Mouse (Mus musculus): ENCODE measurements around the gene Camta1. TPM values are rescaled to one million over a fixed set of nuclear protein-coding genes. Genes with fewer than 3 reads are reported as not detected.

Camta1 gene
- polyA plus RNA-seq, 1 experiment from 2014 or later = 140 TPM

DNA sequence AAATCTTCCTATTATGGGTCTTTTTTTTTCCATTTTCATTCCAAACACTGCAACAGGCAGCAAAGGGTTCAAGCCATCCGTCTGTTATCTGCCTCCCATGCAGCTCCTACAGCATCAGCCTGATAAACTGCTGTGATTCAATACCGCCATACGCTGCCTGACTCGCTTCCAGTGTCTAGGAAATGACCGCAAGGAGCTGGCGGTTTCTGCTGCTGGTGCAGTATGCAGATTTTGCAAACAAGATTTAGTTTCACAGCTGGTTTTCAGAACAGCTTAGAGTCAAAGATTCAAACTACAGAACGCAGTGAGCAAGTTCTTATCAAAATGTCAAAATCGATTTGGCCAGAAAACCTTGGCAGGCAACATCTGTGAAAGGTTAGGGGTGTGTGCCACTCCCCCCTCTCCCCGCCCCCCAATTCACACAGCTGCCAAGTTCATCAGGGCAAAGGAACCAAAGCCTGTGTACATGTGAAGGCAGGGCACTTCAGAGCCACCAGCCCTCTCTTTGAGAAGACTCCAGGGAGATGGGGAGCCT, 325.7 kb downstream of the Camta1 start:
- ATAC-seq (replicated peaks; ENCODE audit: low FRiP score) (no peak), DNase-seq (ENCODE audit: low spot score) (no peak)
- Histone ChIP-seq H3K27ac (ENCODE audit: low read depth, low read length) (no peak overlapping the region), H3K4me1 (replicated peaks; ENCODE audit: control insufficient read depth, insufficient read depth, low read length) (no peaks in the 10 kb centered on the region), H3K36me3 (ENCODE audit: control insufficient read depth, insufficient read depth, low read length) (no peaks in the 10 kb centered on the region), H3K4me2 (ENCODE audit: low read depth, low read length, severe bottlenecking) (no peak overlapping the region), H3K9me3 (ENCODE audit: control insufficient read depth, low read length) (no peaks in the 10 kb centered on the region), H3K27me3 (ENCODE audit: control insufficient read depth, insufficient read depth, low read length) (no peaks in the 10 kb centered on the region), H3K9ac (ENCODE audit: low read length) (no peak overlapping the region), H3K4me3 (ENCODE audit: low read depth, low read length) (no peak overlapping the region)
- WGBS = 71% methylated on average over 9 of the region's 9 CpGs

DNA sequence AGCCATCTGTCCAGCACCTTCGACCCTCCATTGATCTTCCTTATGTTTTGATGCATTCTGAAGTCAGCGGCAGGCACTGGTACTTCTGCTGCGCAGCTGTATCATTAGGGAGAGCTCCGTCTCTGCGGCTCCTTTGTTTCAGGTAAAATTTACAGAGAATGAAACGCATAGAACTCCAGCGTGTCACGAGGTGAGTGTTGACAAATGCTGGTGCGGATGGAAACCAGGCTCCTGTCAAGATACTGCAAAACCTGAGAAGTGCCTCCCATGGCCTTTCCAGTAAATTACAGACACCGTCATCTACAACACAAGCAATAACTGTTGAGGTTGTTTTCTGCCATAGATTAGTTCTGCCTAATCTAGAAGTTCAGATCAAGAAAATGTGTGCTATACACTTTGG, 328.2 kb downstream of the Camta1 start:
- DNase-seq (ENCODE audit: low spot score) = no peak
- Histone ChIP-seq H3K9ac (ENCODE audit: low read length) (no peak overlapping the region), H3K36me3 (ENCODE audit: control insufficient read depth, insufficient read depth, low read length) (no peaks in the 10 kb centered on the region), H3K9me3 (ENCODE audit: control insufficient read depth, low read length) (no peaks in the 10 kb centered on the region), H3K27me3 (ENCODE audit: control insufficient read depth, insufficient read depth, low read length) (no peaks in the 10 kb centered on the region), H3K4me2 (ENCODE audit: low read depth, low read length, severe bottlenecking) (no peak overlapping the region), H3K27ac (ENCODE audit: low read depth, low read length) (no peak overlapping the region), H3K4me1 (replicated peaks; ENCODE audit: control insufficient read depth, insufficient read depth, low read length) (no peaks in the 10 kb centered on the region), H3K4me3 (ENCODE audit: low read depth, low read length) (no peak overlapping the region)
- no peak for ATAC-seq (replicated peaks; ENCODE audit: low FRiP score)
- 85% methylated on average over 10 of the region's 10 CpGs for WGBS

DNA sequence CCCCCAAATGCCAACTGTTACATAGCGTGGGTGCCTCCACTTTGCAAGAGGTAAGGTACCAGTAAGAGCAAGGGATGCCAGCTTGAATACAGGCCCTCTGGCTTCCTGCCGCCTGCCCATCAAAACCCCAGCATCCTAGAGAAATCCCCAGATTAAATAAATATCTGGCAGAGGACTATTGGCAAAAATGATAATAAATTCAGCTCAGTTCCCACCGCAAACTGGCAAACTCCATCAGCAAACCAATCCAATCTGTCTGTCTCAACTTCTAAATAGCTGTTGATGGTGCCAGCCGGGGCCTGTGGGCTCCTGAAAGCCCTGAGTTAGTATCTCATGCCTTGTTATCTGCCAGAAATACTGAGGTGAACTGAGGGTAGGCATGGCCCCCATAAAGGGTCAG, 333.2 kb downstream of the Camta1 start:
- H3K36me3 ChIP-seq (ENCODE audit: control insufficient read depth, insufficient read depth, low read length) = no peaks in the 10 kb centered on the region
- 90% methylated on average over 4 of the region's 4 CpGs for WGBS
- DNase-seq (ENCODE audit: low spot score) = no peak
- no peak overlapping the region for H3K27ac ChIP-seq (ENCODE audit: low read depth, low read length)
- no peaks in the 10 kb centered on the region for H3K4me1 ChIP-seq (replicated peaks; ENCODE audit: control insufficient read depth, insufficient read depth, low read length)
- no peak overlapping the region for H3K4me2 ChIP-seq (ENCODE audit: low read depth, low read length, severe bottlenecking)
- H3K9ac ChIP-seq (ENCODE audit: low read length) = no peak overlapping the region
- H3K9me3 ChIP-seq (ENCODE audit: control insufficient read depth, low read length) = no peaks in the 10 kb centered on the region
- ATAC-seq (replicated peaks; ENCODE audit: low FRiP score) = no peak
- no peaks in the 10 kb centered on the region for H3K27me3 ChIP-seq (ENCODE audit: control insufficient read depth, insufficient read depth, low read length)
- no peak overlapping the region for H3K4me3 ChIP-seq (ENCODE audit: low read depth, low read length)

DNA sequence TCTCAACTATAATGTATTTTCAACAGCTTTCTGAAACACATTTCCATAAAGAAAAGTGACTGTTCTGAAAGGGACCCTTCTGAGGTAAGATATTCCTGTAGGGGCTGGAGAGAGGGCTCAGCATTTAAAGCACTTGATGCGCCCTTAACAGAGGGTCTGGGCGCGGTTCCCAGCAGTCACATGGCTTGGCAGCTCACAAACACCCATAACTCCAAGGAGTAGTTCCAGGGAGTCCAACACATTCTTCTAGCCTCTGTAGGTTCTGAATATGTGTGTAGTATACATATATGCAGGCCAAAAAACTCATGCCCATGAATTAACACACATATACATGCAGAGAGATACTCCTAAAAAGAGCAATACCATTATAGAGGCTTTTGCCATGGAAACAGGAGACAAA, 333.9 kb downstream of the Camta1 start:
- Histone ChIP-seq H3K27me3 (ENCODE audit: control insufficient read depth, insufficient read depth, low read length) (no peaks in the 10 kb centered on the region), H3K4me2 (ENCODE audit: low read depth, low read length, severe bottlenecking) (no peak overlapping the region), H3K27ac (ENCODE audit: low read depth, low read length) (no peak overlapping the region), H3K4me3 (ENCODE audit: low read depth, low read length) (no peak overlapping the region), H3K36me3 (ENCODE audit: control insufficient read depth, insufficient read depth, low read length) (no peaks in the 10 kb centered on the region), H3K9ac (ENCODE audit: low read length) (no peak overlapping the region), H3K9me3 (ENCODE audit: control insufficient read depth, low read length) (no peaks in the 10 kb centered on the region), H3K4me1 (replicated peaks; ENCODE audit: control insufficient read depth, insufficient read depth, low read length) (no peaks in the 10 kb centered on the region)
- WGBS = 97% methylated on average over 3 of the region's 3 CpGs
- ATAC-seq (replicated peaks; ENCODE audit: low FRiP score) = no peak
- no peak for DNase-seq (ENCODE audit: low spot score)

DNA sequence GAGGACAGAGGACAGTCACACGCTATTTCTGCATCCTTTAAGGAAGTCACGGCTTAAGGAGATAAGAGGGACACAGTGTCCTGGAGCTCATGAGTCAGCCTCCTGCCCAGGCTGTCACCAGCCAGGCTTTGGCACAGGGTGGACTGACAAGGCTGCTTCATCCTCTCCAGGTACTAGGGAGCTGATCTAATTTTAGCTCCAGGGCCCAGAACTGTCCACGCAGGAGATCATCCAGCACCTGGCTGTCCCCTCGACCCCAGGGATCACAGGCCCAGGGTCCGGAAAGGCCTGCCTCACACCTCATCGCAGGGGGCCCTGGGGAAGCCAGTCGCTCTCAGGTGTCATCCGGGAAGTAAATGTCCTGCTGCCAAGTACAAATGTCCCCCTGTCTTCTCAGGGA, 341.6 kb downstream of the Camta1 start:
- no peak for ATAC-seq (replicated peaks; ENCODE audit: low FRiP score)
- no peak overlapping the region for H3K27ac ChIP-seq (ENCODE audit: low read depth, low read length)
- WGBS = 25% methylated on average over 8 of the region's 8 CpGs

DNA sequence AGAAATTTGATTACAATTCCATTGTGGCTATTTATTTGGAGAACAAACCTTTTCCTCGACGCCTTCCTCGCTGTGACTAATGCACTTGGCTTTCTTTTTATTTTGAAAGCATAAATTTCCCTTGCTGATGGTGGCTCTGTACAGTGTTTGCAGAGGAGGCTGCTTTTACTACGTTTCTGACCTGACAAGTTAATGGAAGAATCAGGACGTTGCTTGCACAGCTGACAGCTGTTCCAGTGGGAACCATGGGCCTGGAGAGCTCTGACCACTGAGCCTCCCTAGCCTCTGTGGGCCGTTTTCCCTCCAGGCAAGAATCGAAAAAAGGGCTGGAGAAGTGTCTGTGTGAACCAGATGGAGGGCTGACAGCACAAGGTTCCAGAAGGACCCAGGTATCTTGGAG, 342.7 kb downstream of the Camta1 start:
- 86% methylated on average over 7 of the region's 7 CpGs for WGBS
- no peaks in the 10 kb centered on the region for H3K27me3 ChIP-seq (ENCODE audit: control insufficient read depth, insufficient read depth, low read length)
- H3K4me3 ChIP-seq (ENCODE audit: low read depth, low read length) = no peak overlapping the region

More for the DNA sequence above, 341.6 kb downstream of the Camta1 start:
- Histone ChIP-seq H3K4me1 (replicated peaks; ENCODE audit: control insufficient read depth, insufficient read depth, low read length) (no peaks in the 10 kb centered on the region), H3K27me3 (ENCODE audit: control insufficient read depth, insufficient read depth, low read length) (no peaks in the 10 kb centered on the region), H3K9ac (ENCODE audit: low read length) (no peak overlapping the region), H3K4me2 (ENCODE audit: low read depth, low read length, severe bottlenecking) (no peak overlapping the region), H3K9me3 (ENCODE audit: control insufficient read depth, low read length) (no peaks in the 10 kb centered on the region), H3K4me3 (ENCODE audit: low read depth, low read length) (no peak overlapping the region), H3K36me3 (ENCODE audit: control insufficient read depth, insufficient read depth, low read length) (no peaks in the 10 kb centered on the region)
- DNase-seq (ENCODE audit: low spot score) = no peak

DNA sequence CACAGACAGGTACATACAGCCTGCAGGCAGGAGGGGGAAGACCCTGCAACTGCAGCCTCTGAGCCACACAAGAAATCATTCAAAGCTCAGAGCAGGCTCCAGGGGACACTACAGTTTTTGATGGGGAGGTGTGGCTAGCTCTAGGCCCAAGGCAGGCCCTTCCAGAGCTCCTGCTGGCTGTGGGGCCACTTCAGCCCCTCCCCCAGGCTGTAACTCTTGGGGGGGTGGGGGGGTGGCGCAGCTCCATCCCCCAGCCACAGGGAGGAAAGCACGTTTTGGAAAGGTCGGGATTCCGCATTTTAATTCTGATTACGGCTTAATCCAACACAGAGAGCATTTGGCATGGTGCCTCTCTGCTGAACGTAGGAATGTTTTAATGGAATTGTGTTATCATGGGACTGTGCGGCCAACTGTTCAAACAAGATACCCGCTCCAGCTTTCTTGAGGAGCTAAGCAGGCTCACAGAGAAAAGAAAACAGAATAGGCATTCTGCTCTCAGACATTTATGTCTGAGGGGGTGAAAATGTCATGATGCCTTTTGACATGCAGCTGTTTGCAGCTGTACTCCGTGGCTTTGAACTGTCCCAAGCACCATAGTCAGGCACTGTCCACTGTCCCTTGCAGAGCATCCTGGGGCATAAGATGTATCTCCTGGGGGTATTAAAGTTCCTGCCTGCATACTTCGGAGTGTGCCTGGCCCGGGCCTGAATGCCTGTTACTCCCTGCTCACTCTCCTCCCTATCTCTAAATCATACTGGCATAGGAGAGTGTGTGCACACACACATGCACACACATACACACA, 344.5 kb downstream of the Camta1 start:
- 35% methylated on average over 11 of the region's 11 CpGs for WGBS
- ATAC-seq (replicated peaks; ENCODE audit: low FRiP score) (no peak), DNase-seq (ENCODE audit: low spot score) (no peak)
- H3K27ac ChIP-seq (ENCODE audit: low read depth, low read length) = no peak overlapping the region
- H3K9ac ChIP-seq (ENCODE audit: low read length) = no peak overlapping the region
- no peak overlapping the region for H3K4me3 ChIP-seq (ENCODE audit: low read depth, low read length)
- no peaks in the 10 kb centered on the region for H3K9me3 ChIP-seq (ENCODE audit: control insufficient read depth, low read length)
- H3K36me3 ChIP-seq (ENCODE audit: control insufficient read depth, insufficient read depth, low read length) = no peaks in the 10 kb centered on the region
- H3K27me3 ChIP-seq (ENCODE audit: control insufficient read depth, insufficient read depth, low read length) = no peaks in the 10 kb centered on the region
- H3K4me1 ChIP-seq (replicated peaks; ENCODE audit: control insufficient read depth, insufficient read depth, low read length) = no peaks in the 10 kb centered on the region
- no peak overlapping the region for H3K4me2 ChIP-seq (ENCODE audit: low read depth, low read length, severe bottlenecking)

More for the DNA sequence above, 342.7 kb downstream of the Camta1 start:
- H3K4me1 ChIP-seq (replicated peaks; ENCODE audit: control insufficient read depth, insufficient read depth, low read length) = no peaks in the 10 kb centered on the region
- no peaks in the 10 kb centered on the region for H3K9me3 ChIP-seq (ENCODE audit: control insufficient read depth, low read length)
- DNase-seq (ENCODE audit: low spot score) = no peak
- no peak overlapping the region for H3K4me2 ChIP-seq (ENCODE audit: low read depth, low read length, severe bottlenecking)
- no peak overlapping the region for H3K9ac ChIP-seq (ENCODE audit: low read length)
- H3K27ac ChIP-seq (ENCODE audit: low read depth, low read length) = no peak overlapping the region
- ATAC-seq (replicated peaks; ENCODE audit: low FRiP score) = no peak
- no peaks in the 10 kb centered on the region for H3K36me3 ChIP-seq (ENCODE audit: control insufficient read depth, insufficient read depth, low read length)

DNA sequence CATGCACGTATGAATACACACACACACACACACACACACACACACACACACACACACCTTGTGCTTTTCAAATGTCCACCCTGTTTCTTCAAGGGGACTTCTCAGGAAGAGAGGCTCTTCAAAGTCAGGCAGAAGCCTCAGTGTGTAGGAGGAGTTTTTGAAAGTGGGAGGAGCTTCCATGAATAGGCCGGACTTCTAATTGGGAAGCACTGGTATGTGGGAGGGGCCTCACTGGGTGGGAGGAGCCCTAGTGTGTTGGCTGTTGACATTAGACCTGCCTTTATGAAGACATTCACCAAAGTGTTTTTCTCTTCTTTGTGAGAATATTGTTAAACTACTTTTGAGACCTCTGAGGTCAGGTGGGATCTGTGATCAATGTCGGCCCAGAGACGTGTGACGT, 346.4 kb downstream of the Camta1 start:
- Histone ChIP-seq H3K27ac (ENCODE audit: low read depth, low read length) (no peak overlapping the region), H3K4me2 (ENCODE audit: low read depth, low read length, severe bottlenecking) (no peak overlapping the region), H3K9me3 (ENCODE audit: control insufficient read depth, low read length) (no peaks in the 10 kb centered on the region), H3K4me3 (ENCODE audit: low read depth, low read length) (no peak overlapping the region), H3K27me3 (ENCODE audit: control insufficient read depth, insufficient read depth, low read length) (no peaks in the 10 kb centered on the region), H3K36me3 (ENCODE audit: control insufficient read depth, insufficient read depth, low read length) (no peaks in the 10 kb centered on the region), H3K4me1 (replicated peaks; ENCODE audit: control insufficient read depth, insufficient read depth, low read length) (no peaks in the 10 kb centered on the region), H3K9ac (ENCODE audit: low read length) (no peak overlapping the region)
- DNase-seq (ENCODE audit: low spot score) (no peak), ATAC-seq (replicated peaks; ENCODE audit: low FRiP score) (no peak)
- WGBS = 97% methylated on average over 5 of the region's 5 CpGs

DNA sequence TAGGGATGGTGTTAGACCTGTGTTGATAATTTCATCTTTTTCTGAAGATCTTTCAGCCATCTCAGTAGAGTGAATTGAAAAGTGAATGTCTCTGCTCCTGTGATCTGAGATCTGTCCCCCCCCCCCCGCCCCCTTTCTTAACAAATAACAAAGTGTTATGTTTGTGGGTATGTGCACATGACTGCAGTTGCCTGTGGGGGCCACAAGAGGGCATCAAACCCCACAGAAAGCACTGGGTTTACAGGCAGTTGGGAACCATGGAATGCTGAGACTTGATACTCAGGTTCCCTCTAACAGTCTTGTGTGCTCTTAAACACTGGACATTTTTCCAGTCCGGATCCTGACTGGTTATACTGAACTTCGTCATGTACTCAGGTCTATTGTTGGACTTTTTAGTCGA, 350.6 kb downstream of the Camta1 start:
- WGBS = 88% methylated on average over 4 of the region's 4 CpGs
- DNase-seq (ENCODE audit: low spot score) (no peak), ATAC-seq (replicated peaks; ENCODE audit: low FRiP score) (no peak)
- H3K9ac ChIP-seq (ENCODE audit: low read length) = no peak overlapping the region
- no peaks in the 10 kb centered on the region for H3K27me3 ChIP-seq (ENCODE audit: control insufficient read depth, insufficient read depth, low read length)
- no peak overlapping the region for H3K4me3 ChIP-seq (ENCODE audit: low read depth, low read length)
- H3K4me2 ChIP-seq (ENCODE audit: low read depth, low read length, severe bottlenecking) = no peak overlapping the region
- H3K4me1 ChIP-seq (replicated peaks; ENCODE audit: control insufficient read depth, insufficient read depth, low read length) = no peaks in the 10 kb centered on the region
- no peak overlapping the region for H3K27ac ChIP-seq (ENCODE audit: low read depth, low read length)
- no peaks in the 10 kb centered on the region for H3K9me3 ChIP-seq (ENCODE audit: control insufficient read depth, low read length)
- no peaks in the 10 kb centered on the region for H3K36me3 ChIP-seq (ENCODE audit: control insufficient read depth, insufficient read depth, low read length)

Data from forebrain, embryonic 11.5 days (tissue).